In genomic region chr11:60359936-60360335, GRCm38 (mm10) we compare ENCODE assay signal across 8 mouse cellular contexts.
"Had no signal": no experiment of that assay in that cellular context is flagged by ENCODE, and none has a peak within 500 bp of the region (broad histone marks: within the 10 kb centered on the region; RNA-seq: fewer than 3 reads in every experiment).

No protein-coding gene starts in this region.

- DNase-seq: lung, embryonic 14.5 days; right cerebral cortex, postnatal 14 days; thymus, postnatal 4 days had no signal

- H3K27me3 ChIP-seq: midbrain, embryonic 13.5 days; stomach, embryonic 15.5 days had no signal

- H3K4me2 ChIP-seq: liver, embryonic 11.5 days; liver, embryonic 15.5 days; lung, embryonic 14.5 days; midbrain, embryonic 13.5 days; stomach, embryonic 15.5 days had no signal

- H3K9ac ChIP-seq: liver, embryonic 15.5 days; lung, embryonic 14.5 days; midbrain, embryonic 13.5 days; stomach, embryonic 15.5 days had no signal

- H3K27ac ChIP-seq: limb, embryonic 10.5 days; liver, embryonic 15.5 days; midbrain, embryonic 13.5 days; stomach, embryonic 15.5 days had no signal

- H3K4me3 ChIP-seq: limb, embryonic 10.5 days; liver, embryonic 15.5 days; midbrain, embryonic 13.5 days; stomach, embryonic 15.5 days had no signal

- H3K9me3 ChIP-seq: limb, embryonic 10.5 days; liver, embryonic 15.5 days; midbrain, embryonic 13.5 days; stomach, embryonic 15.5 days had no signal

- ATAC-seq: midbrain, embryonic 13.5 days had no signal

- H3K4me1 ChIP-seq: limb, embryonic 10.5 days; liver, embryonic 15.5 days; midbrain, embryonic 13.5 days; stomach, embryonic 15.5 days had no signal

- H3K36me3 ChIP-seq: limb, embryonic 10.5 days; liver, embryonic 15.5 days; midbrain, embryonic 13.5 days; stomach, embryonic 15.5 days had no signal
